Mouse (Mus musculus): Measurements from ENCODE around the gene Zdbf2. TPM values are rescaled to one million over a fixed set of nuclear protein-coding genes. Genes with fewer than 3 reads are reported as not detected.

The Zdbf2 gene
- 0.44 and 0.77 TPM in 2 replicates for polyA plus RNA-seq (2015; fragmentation: Nextera tagmentation; extraction: Ambion mirVana)

DNA sequence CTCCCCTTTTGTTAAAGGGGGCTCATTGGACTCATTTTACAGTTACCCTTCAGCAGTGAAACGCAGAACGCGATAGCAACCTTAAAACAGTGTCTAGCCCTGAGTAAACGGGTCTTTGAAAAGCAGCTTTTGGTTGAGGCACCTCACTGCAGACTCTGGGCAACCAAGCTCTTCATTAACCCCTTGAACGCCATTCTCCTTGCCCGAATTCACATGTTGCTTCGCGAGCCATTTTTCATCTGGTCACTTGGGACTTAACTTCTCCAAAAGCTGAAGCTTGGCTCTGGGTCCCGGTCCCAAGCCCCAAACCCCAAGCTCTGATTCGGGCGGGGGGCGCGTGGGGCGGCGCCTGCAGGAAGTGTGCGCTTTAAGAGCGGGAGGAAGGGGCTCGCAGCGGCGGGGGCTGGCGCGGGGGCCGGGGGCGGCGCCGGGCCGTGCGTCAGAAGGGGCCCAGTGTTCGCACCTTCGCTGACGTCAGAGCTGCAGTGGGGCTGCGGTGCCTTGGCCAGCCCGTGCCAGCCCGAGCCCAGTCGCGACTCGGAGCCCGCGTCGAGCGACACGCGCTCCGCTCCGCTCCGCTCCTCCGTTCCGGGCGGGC is at the start of gene Zdbf2:
Zdbf2 (plus strand) TSS at position 525 of the 598 bp plus-strand sequence.
- Histone ChIP-seq H3K4me1 (ENCODE audit: control insufficient read depth, low read depth, low read length) (no peaks in the 10 kb centered on the region; the same call in 1 of the 2 replicates), H3K9me3 (replicated peaks; ENCODE audit: control insufficient read depth, low read length) (no peaks in the 10 kb centered on the region), H3K36me3 (ENCODE audit: control insufficient read depth, insufficient read depth) (no peaks in the 10 kb centered on the region), H3K27ac (ENCODE audit: low read length) (no peak within 1 kb of the TSS), H3K27me3 (ENCODE audit: control insufficient read depth, insufficient read depth, low read depth, low read length) (peaks cover 68% of the 10 kb centered on the region), H3K4me2 (ENCODE audit: low read depth, low read length) (peak within 1 kb of the TSS; percentile 49), H3K9ac (ENCODE audit: low read depth, low read length) (no peak within 1 kb of the TSS), H3K4me3 (ENCODE audit: low read depth, low read length) (peak within 1 kb of the TSS; percentile 46)
- under 1% methylated on average over 43 of the region's 49 CpGs for WGBS (ENCODE audit: insufficient replicate concordance)
- no peak for ATAC-seq (ENCODE audit: low read depth)

DNA sequence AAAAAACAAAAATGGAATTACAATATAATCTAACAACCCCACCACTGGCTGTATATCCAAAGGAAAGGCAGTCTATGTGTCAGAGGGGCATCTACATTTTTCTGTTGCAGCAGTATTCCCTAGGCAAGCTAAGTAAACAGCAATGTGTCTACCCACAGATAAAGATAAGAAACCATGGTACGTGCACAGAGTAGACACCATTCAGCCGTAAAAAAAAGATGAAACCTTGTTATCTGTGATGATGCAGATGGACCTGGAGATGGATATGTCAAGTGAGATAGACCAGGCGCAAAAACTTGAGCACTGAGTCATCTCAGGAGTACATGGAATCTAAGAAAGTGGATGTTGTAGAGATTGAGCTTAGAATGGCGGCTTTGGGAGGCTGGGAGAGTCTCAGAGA is 48.1 kb upstream of the Zdbf2 start:
- Histone ChIP-seq H3K27me3 (ENCODE audit: control insufficient read depth, insufficient read depth, low read depth, low read length) (no peaks in the 10 kb centered on the region), H3K4me2 (ENCODE audit: low read depth, low read length) (no peak overlapping the region), H3K27ac (ENCODE audit: low read length) (no peak overlapping the region), H3K4me1 (ENCODE audit: control insufficient read depth, low read depth, low read length) (no peaks in the 10 kb centered on the region), H3K9me3 (replicated peaks; ENCODE audit: control insufficient read depth, low read length) (no peaks in the 10 kb centered on the region), H3K36me3 (ENCODE audit: control insufficient read depth, insufficient read depth) (no peaks in the 10 kb centered on the region), H3K4me3 (ENCODE audit: low read depth, low read length) (no peak overlapping the region), H3K9ac (ENCODE audit: low read depth, low read length) (no peak overlapping the region)
- peak; percentile 62 for ATAC-seq (ENCODE audit: low read depth)
- WGBS (ENCODE audit: insufficient replicate concordance): 26% methylated on average over 4 of the region's 4 CpGs

DNA sequence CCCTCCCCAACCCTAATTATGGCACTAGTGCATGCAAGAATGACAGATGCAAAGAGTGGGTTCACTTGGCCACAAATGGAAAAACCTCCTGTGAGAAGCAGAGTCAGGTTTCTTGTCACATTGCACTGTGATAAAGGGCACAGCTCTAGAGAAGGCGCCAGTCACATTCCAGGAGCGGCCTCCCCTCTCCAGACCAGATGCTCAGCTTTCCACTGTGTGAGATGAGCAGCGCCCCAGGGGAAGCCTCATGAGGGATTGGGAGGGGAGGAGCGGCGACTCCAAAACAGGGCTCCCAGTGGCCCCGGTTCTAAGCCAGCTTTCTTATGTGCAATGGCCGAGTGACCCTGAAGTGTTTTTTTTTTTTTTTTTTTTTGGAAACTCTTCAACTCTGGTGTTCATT is 47.2 kb upstream of the Zdbf2 start:
- ATAC-seq (ENCODE audit: low read depth): no peak

DNA sequence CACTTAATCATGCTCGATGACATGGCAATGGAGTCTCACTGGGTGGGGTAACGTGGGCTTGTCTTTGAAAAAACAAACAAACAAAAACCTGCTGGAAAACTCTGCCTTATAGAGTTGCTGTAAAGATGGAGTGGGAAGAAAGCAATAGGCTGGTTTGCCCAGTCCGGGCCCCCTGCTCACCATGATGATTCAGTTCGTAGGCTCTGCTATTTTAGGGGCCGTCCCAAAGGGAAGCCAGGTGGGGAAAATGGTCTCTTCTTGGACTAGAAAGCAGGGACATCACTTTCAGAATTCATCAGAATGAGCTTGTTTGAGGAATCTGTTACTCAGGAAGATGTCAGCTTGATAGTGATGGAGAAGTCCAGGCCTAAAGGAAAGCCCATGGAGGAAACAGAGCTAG is 45.8 kb upstream of the Zdbf2 start:
- no peaks in the 10 kb centered on the region for H3K9me3 ChIP-seq (replicated peaks; ENCODE audit: control insufficient read depth, low read length)
- H3K4me1 ChIP-seq (ENCODE audit: control insufficient read depth, low read depth, low read length): no peaks in the 10 kb centered on the region
- no peak overlapping the region for H3K27ac ChIP-seq (ENCODE audit: low read length)
- no peak overlapping the region for H3K9ac ChIP-seq (ENCODE audit: low read depth, low read length)
- no peaks in the 10 kb centered on the region for H3K36me3 ChIP-seq (ENCODE audit: control insufficient read depth, insufficient read depth)
- no peaks in the 10 kb centered on the region for H3K27me3 ChIP-seq (ENCODE audit: control insufficient read depth, insufficient read depth, low read depth, low read length)
- 60% methylated on average over 5 of the region's 5 CpGs for WGBS (ENCODE audit: insufficient replicate concordance)
- no peak for ATAC-seq (ENCODE audit: low read depth)
- H3K4me2 ChIP-seq (ENCODE audit: low read depth, low read length): no peak overlapping the region
- no peak overlapping the region for H3K4me3 ChIP-seq (ENCODE audit: low read depth, low read length)

More for the DNA sequence above, 47.2 kb upstream of the Zdbf2 start:
- Histone ChIP-seq H3K27ac (ENCODE audit: low read length) (no peak overlapping the region), H3K9ac (ENCODE audit: low read depth, low read length) (no peak overlapping the region), H3K4me2 (ENCODE audit: low read depth, low read length) (no peak overlapping the region), H3K4me3 (ENCODE audit: low read depth, low read length) (no peak overlapping the region), H3K9me3 (replicated peaks; ENCODE audit: control insufficient read depth, low read length) (no peaks in the 10 kb centered on the region), H3K36me3 (ENCODE audit: control insufficient read depth, insufficient read depth) (no peaks in the 10 kb centered on the region), H3K4me1 (ENCODE audit: control insufficient read depth, low read depth, low read length) (no peaks in the 10 kb centered on the region), H3K27me3 (ENCODE audit: control insufficient read depth, insufficient read depth, low read depth, low read length) (no peaks in the 10 kb centered on the region)
- 27% methylated on average over 7 of the region's 7 CpGs for WGBS (ENCODE audit: insufficient replicate concordance)

DNA sequence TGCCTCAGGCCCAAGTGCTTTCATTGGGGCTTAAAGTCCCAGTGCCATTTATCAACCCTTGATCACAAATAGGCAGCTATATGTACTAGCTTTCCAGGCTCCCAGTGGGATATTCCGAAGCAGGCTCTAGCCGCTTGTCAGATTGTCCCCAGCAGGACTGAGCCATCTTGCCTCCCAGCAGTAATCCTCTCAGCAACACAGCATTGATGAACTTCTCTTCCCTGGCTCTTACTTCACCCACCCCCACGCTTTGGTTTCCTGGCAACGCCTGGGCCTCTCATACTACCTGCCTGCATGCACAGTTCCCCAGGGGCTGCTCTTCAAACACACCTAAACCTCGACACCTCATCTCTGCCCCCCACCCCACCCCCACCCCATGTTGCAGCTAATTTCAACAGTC is 35.7 kb upstream of the Zdbf2 start:
- Histone ChIP-seq H3K36me3 (ENCODE audit: control insufficient read depth, insufficient read depth) (no peaks in the 10 kb centered on the region), H3K9me3 (replicated peaks; ENCODE audit: control insufficient read depth, low read length) (no peaks in the 10 kb centered on the region), H3K4me3 (ENCODE audit: low read depth, low read length) (no peak overlapping the region), H3K4me2 (ENCODE audit: low read depth, low read length) (no peak overlapping the region), H3K27ac (ENCODE audit: low read length) (no peak overlapping the region), H3K9ac (ENCODE audit: low read depth, low read length) (no peak overlapping the region), H3K27me3 (ENCODE audit: control insufficient read depth, insufficient read depth, low read depth, low read length) (no peaks in the 10 kb centered on the region), H3K4me1 (ENCODE audit: control insufficient read depth, low read depth, low read length) (no peaks in the 10 kb centered on the region)
- ATAC-seq (ENCODE audit: low read depth): no peak
- WGBS (ENCODE audit: insufficient replicate concordance): 17% methylated on average over 5 of the region's 5 CpGs

DNA sequence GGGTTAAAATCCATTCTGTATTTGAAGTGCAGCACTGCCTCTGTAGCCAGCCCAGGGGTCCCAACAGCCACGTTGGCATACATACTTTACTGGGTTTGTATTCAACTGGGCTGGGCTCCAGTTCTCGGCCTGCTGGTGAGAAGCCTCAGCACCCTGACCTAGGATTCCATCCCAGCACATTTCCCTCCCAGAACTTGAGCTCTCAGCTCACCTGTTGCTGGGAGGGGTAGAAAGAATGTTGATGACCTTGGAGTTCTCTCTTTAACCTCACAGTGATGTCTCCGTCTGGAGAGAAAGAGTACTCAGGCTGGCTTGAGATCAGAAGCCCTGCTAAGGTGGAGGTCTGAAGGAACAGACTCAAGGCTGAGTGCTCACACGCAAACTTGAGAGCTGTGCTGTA is 33.8 kb upstream of the Zdbf2 start:
- Histone ChIP-seq H3K4me1 (ENCODE audit: control insufficient read depth, low read depth, low read length) (no peaks in the 10 kb centered on the region), H3K4me3 (ENCODE audit: low read depth, low read length) (no peak overlapping the region), H3K36me3 (ENCODE audit: control insufficient read depth, insufficient read depth) (no peaks in the 10 kb centered on the region), H3K27me3 (ENCODE audit: control insufficient read depth, insufficient read depth, low read depth, low read length) (no peaks in the 10 kb centered on the region; the same call in 1 of the 2 replicates), H3K9ac (ENCODE audit: low read depth, low read length) (no peak overlapping the region), H3K4me2 (ENCODE audit: low read depth, low read length) (no peak overlapping the region), H3K27ac (ENCODE audit: low read length) (no peak overlapping the region), H3K9me3 (replicated peaks; ENCODE audit: control insufficient read depth, low read length) (no peaks in the 10 kb centered on the region)
- no peak for ATAC-seq (ENCODE audit: low read depth)
- 49% methylated on average over 4 of the region's 4 CpGs for WGBS (ENCODE audit: insufficient replicate concordance)

DNA sequence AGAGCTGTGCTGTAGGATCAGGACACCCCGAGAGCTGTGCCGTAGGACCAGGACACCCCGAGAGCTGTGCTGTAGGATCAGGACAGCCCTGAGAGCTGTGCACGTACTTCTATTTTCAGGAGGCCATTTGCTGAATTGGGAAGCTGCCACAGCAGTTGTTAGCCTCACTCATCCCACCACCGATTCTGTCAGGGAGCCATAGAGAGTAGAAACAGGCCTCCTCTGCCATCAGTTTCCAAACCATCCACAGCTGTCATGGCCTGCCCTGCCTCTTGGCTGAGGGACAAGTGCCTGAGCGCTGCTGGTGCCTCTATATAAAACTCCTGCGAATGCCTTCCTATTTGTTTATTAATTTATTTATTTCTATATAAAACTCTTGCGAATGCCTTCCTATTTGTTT is 33.3 kb upstream of the Zdbf2 start:
- Histone ChIP-seq H3K4me2 (ENCODE audit: low read depth, low read length) (no peak overlapping the region), H3K4me3 (ENCODE audit: low read depth, low read length) (no peak overlapping the region), H3K9ac (ENCODE audit: low read depth, low read length) (no peak overlapping the region), H3K4me1 (ENCODE audit: control insufficient read depth, low read depth, low read length) (no peaks in the 10 kb centered on the region), H3K9me3 (replicated peaks; ENCODE audit: control insufficient read depth, low read length) (no peaks in the 10 kb centered on the region), H3K36me3 (ENCODE audit: control insufficient read depth, insufficient read depth) (no peaks in the 10 kb centered on the region), H3K27ac (ENCODE audit: low read length) (no peak overlapping the region), H3K27me3 (ENCODE audit: control insufficient read depth, insufficient read depth, low read depth, low read length) (peaks cover under 1% of the 10 kb centered on the region)
- ATAC-seq (ENCODE audit: low read depth): no peak
- 70% methylated on average over 8 of the region's 8 CpGs for WGBS (ENCODE audit: insufficient replicate concordance)

DNA sequence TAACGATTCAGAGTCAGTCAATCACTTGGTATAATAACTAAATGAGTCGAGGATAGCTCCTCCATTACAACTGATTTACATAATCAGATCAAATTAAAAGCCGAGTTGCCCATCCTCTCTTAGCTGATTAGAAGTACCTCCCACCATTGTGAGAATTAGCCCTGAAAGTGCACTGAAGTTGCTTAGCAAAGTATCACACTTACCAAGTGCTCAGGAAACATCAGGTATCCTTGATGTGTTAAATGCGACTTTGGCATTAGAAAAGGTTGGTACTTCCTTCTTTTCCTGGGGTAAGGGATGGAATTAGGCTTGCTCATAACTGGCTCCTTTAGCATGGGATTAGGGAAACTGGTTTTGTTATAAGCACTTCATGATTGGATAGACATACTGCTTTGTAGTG is 29.2 kb upstream of the Zdbf2 start:
- Histone ChIP-seq H3K27me3 (ENCODE audit: control insufficient read depth, insufficient read depth, low read depth, low read length) (peaks cover 33% of the 10 kb centered on the region), H3K27ac (ENCODE audit: low read length) (no peak overlapping the region), H3K4me2 (ENCODE audit: low read depth, low read length) (no peak overlapping the region), H3K9ac (ENCODE audit: low read depth, low read length) (no peak overlapping the region), H3K36me3 (ENCODE audit: control insufficient read depth, insufficient read depth) (no peaks in the 10 kb centered on the region), H3K9me3 (replicated peaks; ENCODE audit: control insufficient read depth, low read length) (no peaks in the 10 kb centered on the region), H3K4me1 (ENCODE audit: control insufficient read depth, low read depth, low read length) (no peaks in the 10 kb centered on the region), H3K4me3 (ENCODE audit: low read depth, low read length) (no peak overlapping the region)
- 37% methylated on average over 4 of the region's 4 CpGs for WGBS (ENCODE audit: insufficient replicate concordance)
- ATAC-seq (ENCODE audit: low read depth): no peak

DNA sequence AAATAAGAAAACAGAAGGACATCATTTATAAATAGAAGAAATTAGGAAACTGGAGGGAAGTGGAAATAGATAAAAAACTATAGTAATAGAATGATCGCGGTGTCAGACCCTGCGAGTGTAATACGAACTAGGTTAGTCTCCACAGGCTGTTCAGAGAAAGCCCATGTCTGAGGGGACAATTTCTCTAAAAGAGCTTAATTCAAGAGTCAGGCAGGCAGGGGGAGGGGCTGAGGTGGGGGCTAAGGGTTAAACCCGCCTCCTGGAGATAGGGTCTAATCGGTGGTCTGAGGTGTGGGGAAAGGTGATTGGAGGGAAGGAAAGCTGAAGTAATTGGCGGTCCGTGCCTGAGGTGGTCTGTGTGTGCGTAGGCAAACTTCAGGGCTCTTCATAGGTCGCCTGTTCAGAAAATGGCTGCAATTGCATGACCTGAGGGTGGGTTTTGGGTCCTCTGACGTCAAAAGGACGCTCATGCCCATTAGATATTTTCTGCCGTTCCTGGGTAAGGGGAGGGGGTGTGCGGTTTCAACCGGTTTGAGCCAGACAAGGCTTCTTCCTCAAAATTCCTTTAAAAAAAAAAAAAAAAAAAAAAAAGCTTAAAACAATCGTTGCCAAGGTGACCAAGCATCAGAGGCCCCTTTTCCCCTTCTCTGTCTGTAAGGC is 26.1 kb upstream of the Zdbf2 start:
- WGBS (ENCODE audit: insufficient replicate concordance): 2% methylated on average over 16 of the region's 16 CpGs
- H3K27ac ChIP-seq (ENCODE audit: low read length): no peak overlapping the region
- no peak overlapping the region for H3K9ac ChIP-seq (ENCODE audit: low read depth, low read length)
- peaks cover 59% of the 10 kb centered on the region for H3K27me3 ChIP-seq (ENCODE audit: control insufficient read depth, insufficient read depth, low read depth, low read length)
- no peak overlapping the region for H3K4me3 ChIP-seq (ENCODE audit: low read depth, low read length)
- H3K9me3 ChIP-seq (replicated peaks; ENCODE audit: control insufficient read depth, low read length): no peaks in the 10 kb centered on the region
- no peaks in the 10 kb centered on the region for H3K36me3 ChIP-seq (ENCODE audit: control insufficient read depth, insufficient read depth)
- no peak for ATAC-seq (ENCODE audit: low read depth)
- no peak overlapping the region for H3K4me2 ChIP-seq (ENCODE audit: low read depth, low read length)
- no peaks in the 10 kb centered on the region for H3K4me1 ChIP-seq (ENCODE audit: control insufficient read depth, low read depth, low read length)

Data from liver, embryonic 16.5 days (tissue).